Mouse (Mus musculus): ENCODE results near the gene Suco.

- TF ChIP-seq CTCF (IDR thresholded peaks at IDR 0.05; ENCODE audit: insufficient read depth, low read depth, low read length) (no peak), POLR2A (IDR thresholded peaks at IDR 0.05; ENCODE audit: insufficient read depth, low read depth, low read length) (no peak)
Observed at GRCm38 (mm10) chr1:161782725-161783124, 93.8 kb downstream of the Suco start.
